Mouse (Mus musculus) lung, embryonic 14.5 days (tissue): ENCODE measurements around the gene Cir1. TPM values are rescaled to one million over a fixed set of nuclear protein-coding genes. Genes with fewer than 3 reads are reported as not detected.

ENCODE experiments used
- ATAC-seq: fragments of 200-750 bp; cut with Nextera tagmentation; 2 replicates; pipeline ENCODE4 v1.8.0; 2017; ENCODE audit warnings: mild to moderate bottlenecking, moderate TSS enrichment, moderate library complexity; ENCODE audit not compliant: insufficient read depth
- DNase-seq: peaks from one replicate; pipeline ENCODE4 v3.0.0-alpha.2; 2015
- H3K27ac ChIP-seq: fragments of 300-500 bp; sonication (generic); 2 replicates; pipeline ENCODE4 v1.5.1; 2014; ENCODE audit warnings: low read depth, mild to moderate bottlenecking, moderate library complexity
- H3K27me3 ChIP-seq: fragments of 300-500 bp; sonication (generic); 2 replicates; pipeline ENCODE4 v1.6.1; 2014; ENCODE audit warnings: low read length, control low read depth; ENCODE audit not compliant: insufficient read depth
- H3K36me3 ChIP-seq: fragments of 300-500 bp; sonication (generic); 2 replicates; pipeline ENCODE4 v1.6.1; 2014; ENCODE audit warnings: control low read depth; ENCODE audit not compliant: insufficient read depth
- H3K4me1 ChIP-seq: fragments of 300-500 bp; sonication (generic); 2 replicates; pipeline ENCODE4 v1.6.1; 2014; ENCODE audit warnings: antibody characterized with exemption, control low read depth; ENCODE audit not compliant: insufficient read depth
- H3K4me2 ChIP-seq: fragments of 300-500 bp; sonication (generic); 2 replicates; pipeline ENCODE4 v1.6.1; 2014; ENCODE audit warnings: mild to moderate bottlenecking
- H3K4me3 ChIP-seq: fragments of 300-500 bp; sonication (generic); 2 replicates; pipeline ENCODE4 v1.5.1; 2014; ENCODE audit warnings: low read depth, low read length
- H3K9ac ChIP-seq: fragments of 300-500 bp; sonication (generic); 2 replicates; pipeline ENCODE4 v1.6.1; 2014
- H3K9me3 ChIP-seq: fragments of 300-500 bp; sonication (generic); 2 replicates; pipeline ENCODE4 v1.6.1; 2016; ENCODE audit warnings: low read depth, low read length, control low read depth
- CTCF ChIP-seq: IDR thresholded peaks from 2 replicates; pipeline ENCODE4 v1.5.1; 2016; ENCODE audit warnings: antibody characterized with exemption, low read depth
- WGBS: fragments of 180-500 bp; shearing (Covaris S2); extraction: QIAGEN DNeasy Blood & Tissue Kit; methylation state at CpG from one replicate; pipeline ENCODE4 v1.1.7; 2014; 5-methylcytosine and 5-hydroxymethylcytosine counted together
- polyA plus RNA-seq: library from polyadenylated mRNA; unstranded; fragments of >200 nt; fragmentation: Nextera tagmentation; extraction: Ambion mirVana; gene quantifications from 2 replicates; pipeline ENCODE4 v1.2.1, GENCODE M21; 2014

Cir1 gene
- polyA plus RNA-seq, result 20.9 and 23.8 TPM in 2 replicates

GRCm38 (mm10) chr2:73312152-73313116 lies at the start of gene Cir1, which contains the start of gene Scrn3:
Gene Cir1 (minus strand): TSS chr2:73312701.
Gene Scrn3 (plus strand): TSS chr2:73312601.
- TF ChIP-seq CTCF, result no peak
- Histone ChIP-seq H3K36me3 (peaks cover 29% of the 10 kb centered on the region), H3K4me2 (peak within 1 kb of the TSS; percentile 86), H3K27ac (peak within 1 kb of the TSS; percentile 89), H3K4me3 (peak within 1 kb of the TSS; percentile 88), H3K27me3 (no peaks in the 10 kb centered on the region), H3K9ac (peak within 1 kb of the TSS; percentile 87), H3K9me3 (no peaks in the 10 kb centered on the region), H3K4me1 (0 out of 2 replicates have a peak, but pooled peaks cover 5% of the 10 kb centered on the region)
- ATAC-seq (peak; percentile 97), DNase-seq (peak; percentile 99)
- under 1% methylated on average over 64 of the region's 64 CpGs for WGBS

GRCm38 (mm10) chr2:73360536-73360935 lies 48.0 kb upstream of the Cir1 start:
- no peaks in the 10 kb centered on the region for H3K4me1 ChIP-seq
- ATAC-seq, result no peak
- no peaks in the 10 kb centered on the region for H3K9me3 ChIP-seq
- H3K4me3 ChIP-seq, result no peak overlapping the region
- H3K36me3 ChIP-seq, result no peaks in the 10 kb centered on the region
- DNase-seq, result no peak
- TF ChIP-seq CTCF, result no peak
- WGBS, result 83% methylated on average over 2 of the region's 2 CpGs
- H3K4me2 ChIP-seq, result no peak overlapping the region
- no peak overlapping the region for H3K9ac ChIP-seq
- no peak overlapping the region for H3K27ac ChIP-seq
- H3K27me3 ChIP-seq, result no peaks in the 10 kb centered on the region

- no peak for TF ChIP-seq CTCF
- H3K4me1 ChIP-seq, result no peaks in the 10 kb centered on the region
- 91% methylated on average over 5 of the region's 5 CpGs for WGBS
- H3K4me2 ChIP-seq, result no peak overlapping the region
- ATAC-seq (no peak), DNase-seq (no peak)
- H3K9ac ChIP-seq, result no peak overlapping the region
- no peak overlapping the region for H3K27ac ChIP-seq
- H3K4me3 ChIP-seq, result no peak overlapping the region
- H3K27me3 ChIP-seq, result no peaks in the 10 kb centered on the region
- no peaks in the 10 kb centered on the region for H3K36me3 ChIP-seq
- H3K9me3 ChIP-seq, result no peaks in the 10 kb centered on the region
Measured at GRCm38 (mm10) chr2:73359941-73360340, 47.4 kb upstream of the Cir1 start.

- no peak for ATAC-seq
- 46% methylated on average over 18 of the region's 18 CpGs for WGBS
- peak overlapping the region; percentile 28 for H3K4me2 ChIP-seq
- no peak overlapping the region for H3K4me3 ChIP-seq
- H3K27ac ChIP-seq, result no peak overlapping the region
- no peaks in the 10 kb centered on the region for H3K36me3 ChIP-seq
- H3K9me3 ChIP-seq, result no peaks in the 10 kb centered on the region
- no peaks in the 10 kb centered on the region for H3K27me3 ChIP-seq
- no peak overlapping the region for H3K9ac ChIP-seq
- no peaks in the 10 kb centered on the region for H3K4me1 ChIP-seq
- no peak for TF ChIP-seq CTCF
- no peak for DNase-seq
Measured at GRCm38 (mm10) chr2:73357004-73357403, 44.5 kb upstream of the Cir1 start.

GRCm38 (mm10) chr2:73351927-73352374 lies 39.5 kb upstream of the Cir1 start:
- no peak for TF ChIP-seq CTCF
- H3K27me3 ChIP-seq, result no peaks in the 10 kb centered on the region
- H3K9ac ChIP-seq, result 0 out of 2 replicates have a peak overlapping the region, but pooled peaks have one; percentile 14
- peak; percentile 76 for DNase-seq
- H3K9me3 ChIP-seq, result no peaks in the 10 kb centered on the region
- H3K4me1 ChIP-seq, result no peaks in the 10 kb centered on the region; the same call in 1 of the 2 replicates
- H3K36me3 ChIP-seq, result no peaks in the 10 kb centered on the region
- WGBS, result 19% methylated on average over 7 of the region's 7 CpGs
- peak overlapping the region; percentile 47; the same call in 1 of the 2 replicates for H3K27ac ChIP-seq
- H3K4me3 ChIP-seq, result no peak overlapping the region
- H3K4me2 ChIP-seq, result peak overlapping the region; percentile 47
- peak; percentile 56; the same call in 1 of the 2 replicates for ATAC-seq

- peak; percentile 37 for DNase-seq
- no peak overlapping the region for H3K9ac ChIP-seq
- no peak overlapping the region for H3K4me3 ChIP-seq
- no peaks in the 10 kb centered on the region for H3K36me3 ChIP-seq
- WGBS, result 27% methylated on average over 5 of the region's 5 CpGs
- H3K27ac ChIP-seq, result peak overlapping the region; percentile 47; the same call in 1 of the 2 replicates
- H3K9me3 ChIP-seq, result no peaks in the 10 kb centered on the region
- TF ChIP-seq CTCF, result no peak
- no peak for ATAC-seq
- H3K4me2 ChIP-seq, result peak overlapping the region; percentile 47
- H3K27me3 ChIP-seq, result no peaks in the 10 kb centered on the region
- H3K4me1 ChIP-seq, result no peaks in the 10 kb centered on the region; the same call in 1 of the 2 replicates
Measured at GRCm38 (mm10) chr2:73351496-73351895, 39.0 kb upstream of the Cir1 start.

GRCm38 (mm10) chr2:73348221-73348620 lies 35.7 kb upstream of the Cir1 start:
- H3K27ac ChIP-seq, result no peak overlapping the region
- H3K9ac ChIP-seq, result no peak overlapping the region
- 74% methylated on average over 6 of the region's 6 CpGs for WGBS
- no peaks in the 10 kb centered on the region for H3K36me3 ChIP-seq
- no peak for TF ChIP-seq CTCF
- peak overlapping the region; percentile 28 for H3K4me2 ChIP-seq
- peaks cover 3% of the 10 kb centered on the region; the same call in 1 of the 2 replicates for H3K4me1 ChIP-seq
- no peak overlapping the region for H3K4me3 ChIP-seq
- no peaks in the 10 kb centered on the region for H3K27me3 ChIP-seq
- H3K9me3 ChIP-seq, result no peaks in the 10 kb centered on the region
- no peak for ATAC-seq
- no peak for DNase-seq
